Mouse (Mus musculus): ENCODE results near the gene Hist3h2a. TPM values are rescaled to one million over a fixed set of nuclear protein-coding genes. Genes with fewer than 3 reads are reported as not detected.

The Hist3h2a gene
- 14.3 and 14.8 TPM in 2 replicates for polyA plus RNA-seq (2015; fragmentation: Nextera tagmentation; extraction: Ambion mirVana)

DNA sequence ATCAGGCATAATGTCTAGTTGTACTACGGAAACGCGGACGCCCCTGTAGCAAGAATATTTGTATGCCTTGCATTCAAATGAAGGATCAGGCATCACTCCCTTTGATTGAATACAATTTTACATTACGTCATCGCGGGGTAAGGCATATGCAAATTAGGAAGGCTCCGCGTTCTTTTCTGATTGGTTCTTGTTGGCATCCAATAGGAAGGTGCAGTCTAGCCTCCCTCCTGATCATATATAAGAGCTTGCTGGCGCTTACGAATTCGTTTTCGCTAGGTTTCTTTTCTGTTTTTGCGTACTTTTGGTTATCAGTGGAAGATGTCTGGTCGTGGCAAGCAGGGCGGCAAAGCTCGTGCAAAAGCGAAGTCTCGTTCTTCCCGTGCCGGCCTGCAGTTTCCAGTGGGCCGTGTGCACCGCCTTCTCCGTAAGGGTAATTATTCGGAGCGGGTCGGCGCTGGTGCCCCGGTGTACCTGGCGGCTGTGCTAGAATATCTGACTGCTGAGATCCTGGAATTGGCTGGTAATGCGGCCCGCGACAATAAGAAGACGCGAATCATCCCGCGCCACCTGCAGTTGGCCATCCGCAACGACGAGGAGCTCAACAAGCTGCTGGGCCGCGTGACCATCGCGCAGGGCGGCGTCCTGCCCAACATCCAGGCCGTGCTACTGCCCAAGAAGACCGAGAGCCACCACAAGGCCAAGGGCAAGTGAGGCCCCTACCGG is at the start of gene Hist3h2a, which contains the start of gene Trim17:
TSS of gene Hist3h2a (plus strand) at position 266 of the 723 bp plus-strand sequence.
TSS of gene Trim17 (plus strand) at position 266 of the 723 bp plus-strand sequence.
- Histone ChIP-seq H3K27me3 (ENCODE audit: insufficient read depth, low read length) (peaks cover 9% of the 10 kb centered on the region), H3K4me2 (ENCODE audit: low read depth, low read length) (peak within 1 kb of the TSS; percentile 84), H3K4me3 (ENCODE audit: low read depth, low read length) (peak within 1 kb of the TSS; percentile 89), H3K27ac (ENCODE audit: low read depth) (peak within 1 kb of the TSS; percentile 99), H3K36me3 (replicated peaks; ENCODE audit: insufficient read depth, low read length) (peaks cover 19% of the 10 kb centered on the region), H3K4me1 (ENCODE audit: insufficient read depth) (peaks cover 29% of the 10 kb centered on the region), H3K9ac (replicated peaks) (peak within 1 kb of the TSS; percentile 99), H3K9me3 (ENCODE audit: low read length) (no peaks in the 10 kb centered on the region)
- DNase-seq (peak; percentile 86), ATAC-seq (peak; percentile 89)
- TF ChIP-seq CTCF (IDR thresholded peaks at IDR 0.05; ENCODE audit: low read depth) (peak; percentile 75), EP300 (IDR thresholded peaks at IDR 0.05; ENCODE audit: low read depth) (peak; percentile 91)
- under 1% methylated on average over 46 of the region's 49 CpGs for WGBS (ENCODE audit: insufficient replicate concordance)

DNA sequence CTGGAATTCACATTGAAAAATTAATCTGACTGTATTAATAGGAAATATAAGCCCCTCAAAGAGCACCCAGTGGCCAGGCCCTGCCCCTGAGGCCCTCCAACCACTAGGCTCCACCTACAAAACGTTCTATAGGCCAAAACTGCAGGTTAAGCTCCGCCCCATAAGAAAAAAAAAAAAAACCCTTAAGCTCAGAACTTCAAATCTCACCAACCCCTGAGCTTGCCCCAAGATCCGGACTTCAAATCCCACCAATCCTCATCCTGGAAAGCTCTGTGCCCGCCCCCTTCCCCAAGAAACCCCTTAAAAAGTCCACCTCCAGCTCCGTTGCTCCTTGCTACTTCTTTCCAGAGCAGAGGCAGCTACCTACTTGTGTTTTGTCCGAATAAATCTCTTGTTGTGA is 49.6 kb upstream of the Hist3h2a start:
- peak overlapping the region; percentile 87 for H3K4me2 ChIP-seq (ENCODE audit: low read depth, low read length)
- H3K9ac ChIP-seq (replicated peaks), result no peak overlapping the region; the same call in 1 of the 2 replicates
- no peaks in the 10 kb centered on the region for H3K9me3 ChIP-seq (ENCODE audit: low read length)
- WGBS (ENCODE audit: insufficient replicate concordance), result 57% methylated on average over 6 of the region's 6 CpGs
- no peak for ATAC-seq
- no peaks in the 10 kb centered on the region for H3K27me3 ChIP-seq (ENCODE audit: insufficient read depth, low read length)
- no peak for DNase-seq
- H3K4me3 ChIP-seq (ENCODE audit: low read depth, low read length), result peak overlapping the region; percentile 67
- H3K4me1 ChIP-seq (ENCODE audit: insufficient read depth), result peaks cover 25% of the 10 kb centered on the region
- peaks cover 17% of the 10 kb centered on the region for H3K36me3 ChIP-seq (replicated peaks; ENCODE audit: insufficient read depth, low read length)
- H3K27ac ChIP-seq (ENCODE audit: low read depth), result peak overlapping the region; percentile 96
- TF ChIP-seq EP300 (IDR thresholded peaks at IDR 0.05; ENCODE audit: low read depth) (no peak), CTCF (IDR thresholded peaks at IDR 0.05; ENCODE audit: low read depth) (no peak)

DNA sequence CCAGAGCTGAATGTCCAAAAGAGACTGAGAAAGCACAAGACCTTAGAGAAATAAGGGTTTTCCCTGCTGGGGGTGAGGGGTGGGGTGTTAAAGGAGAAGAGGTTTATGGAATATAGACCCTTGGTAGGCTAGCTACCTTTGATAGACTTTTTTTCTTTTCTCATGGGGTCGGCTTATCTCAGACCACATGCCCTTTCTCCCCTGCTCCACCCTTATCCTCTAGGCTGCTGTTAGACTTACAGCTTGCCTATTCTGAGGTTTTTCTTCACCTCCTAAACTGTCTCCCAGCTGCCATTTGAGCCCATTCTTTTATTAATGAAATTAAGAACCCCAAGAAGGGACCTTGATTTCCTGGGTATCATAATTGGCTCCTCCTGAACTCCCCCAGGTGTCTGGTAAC is 40.7 kb upstream of the Hist3h2a start:
- TF ChIP-seq CTCF (IDR thresholded peaks at IDR 0.05; ENCODE audit: low read depth), result no peak
- peak; percentile 65; the same call in 1 of the 2 replicates for TF ChIP-seq EP300 (IDR thresholded peaks at IDR 0.05; ENCODE audit: low read depth)
- Histone ChIP-seq H3K27me3 (ENCODE audit: insufficient read depth, low read length) (no peaks in the 10 kb centered on the region), H3K4me1 (ENCODE audit: insufficient read depth) (peaks cover 25% of the 10 kb centered on the region), H3K4me3 (ENCODE audit: low read depth, low read length) (peak overlapping the region; percentile 43), H3K4me2 (ENCODE audit: low read depth, low read length) (peak overlapping the region; percentile 84), H3K9ac (replicated peaks) (peak overlapping the region; percentile 68), H3K9me3 (ENCODE audit: low read length) (no peaks in the 10 kb centered on the region), H3K27ac (ENCODE audit: low read depth) (peak overlapping the region; percentile 83), H3K36me3 (replicated peaks; ENCODE audit: insufficient read depth, low read length) (no peaks in the 10 kb centered on the region)
- 36% methylated on average over 1 of the region's 1 CpGs for WGBS (ENCODE audit: insufficient replicate concordance)
- ATAC-seq (peak; percentile 59), DNase-seq (no peak)

DNA sequence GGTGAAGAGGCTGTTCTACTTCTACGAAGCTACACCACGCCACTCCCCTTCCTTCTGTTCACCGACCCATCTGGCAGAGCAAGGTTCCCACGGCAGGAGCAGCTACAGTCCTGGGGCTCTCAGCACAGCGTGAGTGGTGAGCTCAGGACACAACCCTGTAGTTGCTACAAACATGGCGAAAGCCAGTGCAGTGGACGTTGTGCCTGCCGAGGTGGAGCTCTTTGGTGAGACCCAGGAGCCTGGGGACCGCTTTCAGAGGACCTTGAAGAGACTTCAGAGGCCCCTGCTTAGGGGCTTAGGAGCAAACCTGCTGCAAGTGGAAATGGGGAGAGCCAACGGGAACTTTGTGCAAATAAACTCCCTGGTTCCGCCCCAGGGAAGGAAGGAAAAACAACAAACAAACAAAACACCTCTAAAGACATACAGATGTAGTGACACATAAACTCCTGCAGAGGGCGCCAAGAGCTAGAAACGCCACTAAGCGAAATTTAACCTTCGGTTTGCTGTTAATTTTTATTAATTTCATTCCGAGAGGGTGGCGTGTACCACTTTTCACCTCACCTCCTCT is 39.9 kb upstream of the Hist3h2a start:
- Histone ChIP-seq H3K4me2 (ENCODE audit: low read depth, low read length) (peak overlapping the region; percentile 84), H3K9ac (replicated peaks) (peak overlapping the region; percentile 68), H3K27me3 (ENCODE audit: insufficient read depth, low read length) (no peaks in the 10 kb centered on the region), H3K4me3 (ENCODE audit: low read depth, low read length) (peak overlapping the region; percentile 43), H3K9me3 (ENCODE audit: low read length) (no peaks in the 10 kb centered on the region), H3K4me1 (ENCODE audit: insufficient read depth) (peaks cover 25% of the 10 kb centered on the region), H3K36me3 (replicated peaks; ENCODE audit: insufficient read depth, low read length) (no peaks in the 10 kb centered on the region), H3K27ac (ENCODE audit: low read depth) (peak overlapping the region; percentile 83)
- no peak; the same call in 1 of the 2 replicates for TF ChIP-seq EP300 (IDR thresholded peaks at IDR 0.05; ENCODE audit: low read depth)
- peak; percentile 85 for TF ChIP-seq CTCF (IDR thresholded peaks at IDR 0.05; ENCODE audit: low read depth)
- WGBS (ENCODE audit: insufficient replicate concordance), result 6% methylated on average over 17 of the region's 17 CpGs
- DNase-seq, result peak; percentile 59
- ATAC-seq, result peak; percentile 43

DNA sequence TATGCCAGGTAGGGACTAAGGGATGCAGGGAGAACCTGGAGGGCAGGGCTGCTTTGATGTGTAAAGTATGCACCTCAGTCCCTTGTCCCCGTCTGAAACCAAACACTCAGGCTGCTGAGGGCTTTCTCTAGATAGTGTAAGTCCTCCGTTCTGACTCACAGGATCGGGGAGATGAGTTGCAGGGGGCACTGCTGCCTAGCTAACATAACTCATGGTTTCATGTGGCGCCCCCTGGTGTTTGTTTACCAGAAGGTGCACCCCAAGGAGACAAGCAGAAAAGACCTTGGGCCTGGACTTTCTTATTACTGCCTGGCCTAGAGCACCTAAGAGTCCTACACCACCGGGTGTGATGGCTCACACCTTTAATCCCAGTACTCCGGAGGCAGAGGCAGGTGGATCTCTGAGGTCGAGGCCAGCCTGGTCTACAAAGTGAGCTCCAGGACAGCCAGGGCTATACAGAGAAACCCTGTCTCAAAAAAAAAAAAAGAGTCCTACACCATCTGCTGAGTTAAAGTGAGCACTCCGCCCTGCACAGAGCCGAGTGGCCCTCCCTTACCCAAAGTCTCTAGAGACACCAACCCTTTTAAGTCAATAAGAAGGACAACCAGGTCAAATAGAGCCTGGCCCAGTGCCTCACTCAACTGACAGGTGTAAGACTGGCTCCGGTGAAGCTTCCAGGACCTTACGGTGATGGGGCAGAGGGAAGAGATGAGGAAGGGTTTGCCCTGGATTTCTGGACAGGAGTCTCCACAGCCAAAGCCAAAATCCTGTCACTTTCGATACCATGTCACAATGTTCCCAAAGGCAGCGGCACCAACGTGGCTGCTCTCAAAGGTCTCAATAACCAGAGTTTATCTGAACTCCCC is 37.4 kb upstream of the Hist3h2a start:
- H3K9ac ChIP-seq (replicated peaks), result peak overlapping the region; percentile 72
- H3K27ac ChIP-seq (ENCODE audit: low read depth), result peak overlapping the region; percentile 92
- peaks cover 7% of the 10 kb centered on the region; the same call in 1 of the 2 replicates for H3K36me3 ChIP-seq (replicated peaks; ENCODE audit: insufficient read depth, low read length)
- TF ChIP-seq EP300 (IDR thresholded peaks at IDR 0.05; ENCODE audit: low read depth) (no peak; the same call in 1 of the 2 replicates), CTCF (IDR thresholded peaks at IDR 0.05; ENCODE audit: low read depth) (peak; percentile 89)
- H3K4me3 ChIP-seq (ENCODE audit: low read depth, low read length), result peak overlapping the region; percentile 62
- ATAC-seq (peak; percentile 62), DNase-seq (peak; percentile 88)
- no peaks in the 10 kb centered on the region for H3K9me3 ChIP-seq (ENCODE audit: low read length)
- 35% methylated on average over 14 of the region's 14 CpGs for WGBS (ENCODE audit: insufficient replicate concordance)
- H3K4me1 ChIP-seq (ENCODE audit: insufficient read depth), result peaks cover 25% of the 10 kb centered on the region
- H3K27me3 ChIP-seq (ENCODE audit: insufficient read depth, low read length), result no peaks in the 10 kb centered on the region
- peak overlapping the region; percentile 68 for H3K4me2 ChIP-seq (ENCODE audit: low read depth, low read length)

Data from liver, postnatal 0 days (tissue).